Mouse (Mus musculus) myocyte (in vitro differentiated cells): ENCODE measurements around the gene Tmem82.

Source experiments
- CEBPB ChIP-seq: IDR thresholded peaks from 2 replicates; pipeline ENCODE4 v1.6.1; 2011; ENCODE audit warnings: mild to moderate bottlenecking, moderate library complexity; ENCODE audit not compliant: poor library complexity, insufficient read depth, severe bottlenecking
- E2F4 ChIP-seq: IDR thresholded peaks from one replicate; pipeline ENCODE4 v1.6.1; 2011; ENCODE audit warnings: mild to moderate bottlenecking, control low read depth, moderate library complexity; ENCODE audit not compliant: insufficient read depth
- MYOD1 ChIP-seq, 3 experiments: IDR thresholded peaks; one replicate each; pipeline ENCODE4 v1.6.1; 2011; ENCODE audit warnings: control low read depth in 2 of 3, low read depth in 2 of 3, mild to moderate bottlenecking in 2 of 3, moderate library complexity in 1 of 3; ENCODE audit not compliant: insufficient read length in 2 of 3, control insufficient read depth in 1 of 3
- MYOG ChIP-seq, 3 experiments: IDR thresholded peaks; one replicate each; pipeline ENCODE4 v1.6.1; 2011; ENCODE audit warnings: control low read depth in 2 of 3, low read depth in 2 of 3, mild to moderate bottlenecking in 2 of 3; ENCODE audit not compliant: insufficient read length in 2 of 3, control insufficient read depth in 1 of 3, insufficient read depth in 1 of 3
- POLR2A ChIP-seq: IDR thresholded peaks from one replicate; pipeline ENCODE4 v1.6.1; 2011; ENCODE audit warnings: low read depth, mild to moderate bottlenecking, control low read depth, moderate library complexity; ENCODE audit not compliant: insufficient read length
- POLR2AphosphoS2 ChIP-seq: IDR thresholded peaks from one replicate; pipeline ENCODE4 v1.6.1; 2011; ENCODE audit warnings: low read depth, control low read depth; ENCODE audit not compliant: insufficient read length
- SRF ChIP-seq: IDR thresholded peaks from one replicate; pipeline ENCODE4 v1.6.1; 2011; ENCODE audit warnings: low read depth; ENCODE audit not compliant: control insufficient read depth, insufficient read length
- TCF12 ChIP-seq: IDR thresholded peaks from one replicate; pipeline ENCODE4 v1.6.1; 2011; ENCODE audit warnings: mild to moderate bottlenecking, control low read depth; ENCODE audit not compliant: poor library complexity, insufficient read depth, severe bottlenecking
- TCF3 ChIP-seq: IDR thresholded peaks from one replicate; pipeline ENCODE4 v1.6.1; 2011; ENCODE audit warnings: low read depth, control low read depth; ENCODE audit not compliant: insufficient read length
- USF1 ChIP-seq: IDR thresholded peaks from one replicate; pipeline ENCODE4 v1.6.1; 2011; ENCODE audit warnings: low read depth, mild to moderate bottlenecking, control low read depth, moderate library complexity

- TF ChIP-seq POLR2A (no peak), CEBPB (no peak), USF1 (no peak), SRF (no peak), TCF3 (no peak), POLR2AphosphoS2 (no peak), TCF12 (no peak), MYOG (IDR thresholded peaks at IDR 0.05; ENCODE audit: control insufficient read depth in 1 of 3, insufficient read depth in 1 of 3, insufficient read length in 2 of 3, low read depth in 2 of 3) (no peak), E2F4 (no peak), MYOD1 (IDR thresholded peaks at IDR 0.05; ENCODE audit: control insufficient read depth in 1 of 3, insufficient read length in 2 of 3, low read depth in 2 of 3) (no peak)
Observed at GRCm38 (mm10) chr4:141664799-141665198, 46.4 kb upstream of the Tmem82 start, which contains the start of gene Plekhm2.
